Mouse (Mus musculus) gonadal fat pad, adult 2 months (tissue): Measurements from ENCODE around the gene Tmem132c. TPM values are rescaled to one million over a fixed set of nuclear protein-coding genes. Genes with fewer than 3 reads are reported as not detected.
"Not testable (repeated sequence)": the region's sequence is repeated elsewhere in the genome, so short reads cannot be mapped to it uniquely, and the experiment has no call there.

Experiments
- DNase-seq: peaks from one replicate; pipeline ENCODE4 v3.0.0-alpha.2; 2012; ENCODE audit warnings: low read depth
- polyA plus RNA-seq: library from polyadenylated mRNA; depleted of rRNA; stranded (reverse); fragments of >200 nt; gene quantifications from 2 replicates; pipeline ENCODE4 v1.2.3, GENCODE M21; 2012

Tmem132c gene
- polyA plus RNA-seq, 1 experiment: 2.2 TPM

DNA sequence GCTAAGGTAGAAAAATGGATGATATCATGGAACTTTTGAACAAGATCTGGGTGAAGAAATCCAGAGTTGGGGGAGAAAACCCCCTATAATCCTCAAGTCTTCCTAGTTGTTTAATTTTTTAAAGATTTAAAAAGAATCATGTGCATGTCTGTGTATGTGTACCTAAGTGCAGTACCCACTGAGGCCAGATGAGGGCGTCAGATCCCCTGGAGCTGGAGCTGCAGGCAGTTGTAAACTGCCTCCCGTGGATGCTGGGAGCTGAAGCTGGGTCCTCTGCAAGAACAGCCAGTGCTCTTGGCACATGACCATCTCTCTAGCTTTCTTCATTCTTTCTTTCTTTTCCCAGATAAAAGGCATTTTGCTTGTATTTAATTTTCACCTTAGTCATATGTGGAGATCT is 103.1 kb downstream of the Tmem132c start:
- DNase-seq: no peak

DNA sequence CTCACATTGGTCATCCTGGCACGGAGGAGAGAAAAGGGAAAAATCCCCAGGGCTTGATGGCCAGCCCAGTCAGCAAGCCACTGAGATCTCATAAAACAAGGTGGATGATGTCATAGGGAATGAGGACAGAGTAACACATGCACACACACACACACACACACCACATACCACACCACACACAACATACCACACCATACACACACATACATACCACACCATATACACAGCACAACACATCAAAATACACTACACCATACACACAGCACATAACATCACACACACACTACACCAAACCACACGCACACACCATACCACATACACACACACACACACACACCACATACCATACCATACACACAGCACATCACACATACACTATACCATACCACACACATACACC is 104.8 kb downstream of the Tmem132c start:
- no peak for DNase-seq

DNA sequence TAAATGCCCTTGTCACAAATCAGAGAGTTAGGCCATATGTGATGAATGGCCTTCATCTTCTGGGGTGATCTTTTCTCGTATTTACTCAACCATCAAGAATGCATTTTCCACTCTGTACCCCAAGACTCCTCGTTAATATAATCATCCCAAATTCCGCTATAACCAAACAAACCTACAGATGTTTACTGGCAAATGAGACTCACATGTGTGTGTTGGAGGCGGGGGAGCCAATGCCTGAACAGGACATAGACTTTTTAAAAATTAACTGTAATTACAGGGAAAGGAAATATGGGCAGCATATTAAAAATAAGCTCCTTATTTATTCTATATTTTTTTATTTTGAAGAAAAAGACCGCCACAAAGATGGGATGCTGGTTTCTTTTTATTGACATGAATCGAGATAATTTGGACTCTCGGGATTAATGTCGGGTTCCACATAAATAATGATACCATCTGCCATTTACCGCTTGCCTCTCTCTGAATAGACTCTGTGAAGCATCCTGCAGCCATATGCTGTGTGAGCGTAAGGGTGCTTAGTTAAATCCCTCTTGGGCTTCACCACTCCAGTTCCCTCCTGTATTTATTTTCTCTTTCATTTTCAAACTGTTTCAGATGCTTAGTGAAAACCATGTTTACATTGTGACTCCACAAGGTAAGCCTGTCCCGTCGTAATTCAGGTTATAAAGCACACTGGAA is 105.6 kb downstream of the Tmem132c start:
- no peak for DNase-seq

DNA sequence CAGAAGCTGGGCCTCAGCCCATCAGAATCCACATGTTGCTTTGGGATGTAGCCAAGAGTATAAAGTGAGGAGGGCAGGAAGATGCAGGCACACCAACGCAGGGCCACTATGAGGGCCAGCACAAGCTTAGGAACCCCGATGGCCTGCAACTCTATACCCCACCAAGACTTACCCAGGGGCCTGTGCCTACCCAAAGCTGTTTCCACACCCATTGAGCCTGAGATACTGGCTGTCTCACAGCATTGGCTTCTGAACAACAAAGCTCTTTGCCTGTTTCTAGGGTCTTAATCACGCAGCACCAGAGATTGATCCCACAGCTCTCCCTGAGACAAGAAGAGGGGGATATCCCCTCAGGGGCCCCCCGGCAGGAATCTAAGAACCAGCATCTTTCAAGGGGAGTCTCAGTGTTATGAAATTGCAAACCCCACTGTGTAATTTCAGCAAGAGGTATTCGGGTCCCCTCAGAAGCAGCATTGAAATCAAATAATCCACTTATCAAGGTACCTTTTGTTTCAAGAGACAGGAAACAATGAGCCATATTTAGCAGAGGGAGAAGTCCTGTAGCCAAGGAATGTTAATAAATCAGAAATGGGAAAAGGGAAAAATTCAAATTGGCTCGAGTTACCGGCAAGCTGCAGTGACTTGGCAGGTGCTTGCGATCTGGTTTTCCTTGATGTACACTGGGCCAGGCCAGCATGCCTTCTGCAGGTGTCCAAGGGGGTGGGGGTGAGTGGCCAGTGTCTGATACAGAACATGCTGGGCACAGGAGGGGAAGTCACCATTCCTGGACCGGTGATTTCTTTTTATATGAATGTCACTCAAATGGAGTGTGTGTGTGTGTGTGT is 107.8 kb downstream of the Tmem132c start:
- no peak for DNase-seq

DNA sequence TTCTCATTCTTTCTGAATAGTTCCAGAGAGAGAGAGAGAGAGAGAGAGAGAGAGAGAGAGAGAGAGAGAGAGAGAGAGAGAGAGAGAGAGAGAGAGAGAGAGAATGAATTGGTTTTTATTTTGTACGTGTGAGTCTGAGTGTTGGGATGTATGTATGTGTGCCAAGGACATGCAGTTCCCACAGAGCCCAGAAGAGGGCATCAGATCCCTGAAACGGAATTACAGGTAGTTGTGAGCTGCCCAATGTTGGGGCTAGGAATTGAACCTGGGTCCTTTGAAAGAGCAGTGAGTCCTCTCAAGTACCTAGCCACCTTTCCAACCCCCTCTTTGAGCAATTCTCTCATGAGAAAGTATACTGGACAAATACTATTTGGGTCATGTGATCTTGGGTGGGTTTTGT is 111.4 kb downstream of the Tmem132c start:
- DNase-seq: no peak

DNA sequence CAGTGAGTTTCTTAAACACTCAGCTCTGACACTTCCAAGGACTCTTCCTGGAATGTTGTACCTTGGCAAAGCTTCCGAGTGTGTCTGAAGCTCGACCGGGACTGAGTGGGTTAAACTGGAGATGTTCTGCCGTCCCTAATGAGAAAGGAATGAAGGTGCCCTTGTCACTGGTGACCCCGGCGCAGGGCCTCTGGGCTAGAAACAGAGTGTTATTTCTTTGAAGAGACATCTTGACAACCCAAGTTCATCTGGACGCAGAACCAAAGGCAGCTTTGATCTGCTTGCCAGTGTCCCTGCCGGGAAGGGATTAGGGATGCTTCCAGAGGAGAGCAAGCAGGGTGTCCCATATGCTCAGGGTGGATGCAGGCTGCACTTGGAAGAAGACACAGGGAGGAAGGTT is 114.2 kb downstream of the Tmem132c start:
- no peak for DNase-seq

DNA sequence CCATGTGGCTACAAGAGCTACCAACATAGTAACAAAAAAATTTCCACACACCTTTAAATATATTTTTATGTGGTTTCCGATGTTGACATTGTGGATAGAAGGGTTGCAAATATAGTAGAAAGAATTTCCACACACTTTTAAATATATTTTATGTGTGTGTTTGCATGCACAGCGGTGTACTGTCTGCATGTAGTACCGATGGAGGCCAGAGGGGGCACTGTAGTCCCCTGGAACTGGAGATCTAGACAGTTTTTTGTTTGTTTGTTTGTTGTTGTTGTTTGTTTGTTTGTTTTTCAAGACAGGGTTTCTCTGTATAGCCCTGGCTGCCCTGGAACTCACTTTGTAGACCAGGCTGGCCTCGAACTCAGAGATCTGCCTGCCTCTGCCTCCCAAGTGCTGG is 116.3 kb downstream of the Tmem132c start:
- DNase-seq: not testable (repeated sequence)

DNA sequence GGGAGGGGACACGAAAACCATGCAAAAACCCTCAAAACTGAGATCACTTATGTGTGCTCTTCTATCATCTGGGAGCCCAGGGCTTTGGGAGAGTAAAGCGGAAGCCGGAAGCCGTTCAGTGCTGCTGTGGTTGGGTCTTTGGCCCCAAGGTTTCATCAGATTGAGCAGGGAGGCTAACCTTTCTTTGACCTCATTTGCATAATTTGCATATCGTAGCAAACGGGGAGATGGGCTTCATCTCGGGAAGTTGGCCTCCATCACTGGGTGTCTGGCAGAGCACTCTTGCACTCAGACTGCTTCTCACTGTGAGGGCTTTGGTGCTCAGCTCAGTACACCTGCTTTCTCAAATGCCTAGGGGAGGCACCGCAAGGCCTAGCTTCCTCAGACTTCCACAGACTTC is 119.5 kb downstream of the Tmem132c start:
- DNase-seq: no peak

DNA sequence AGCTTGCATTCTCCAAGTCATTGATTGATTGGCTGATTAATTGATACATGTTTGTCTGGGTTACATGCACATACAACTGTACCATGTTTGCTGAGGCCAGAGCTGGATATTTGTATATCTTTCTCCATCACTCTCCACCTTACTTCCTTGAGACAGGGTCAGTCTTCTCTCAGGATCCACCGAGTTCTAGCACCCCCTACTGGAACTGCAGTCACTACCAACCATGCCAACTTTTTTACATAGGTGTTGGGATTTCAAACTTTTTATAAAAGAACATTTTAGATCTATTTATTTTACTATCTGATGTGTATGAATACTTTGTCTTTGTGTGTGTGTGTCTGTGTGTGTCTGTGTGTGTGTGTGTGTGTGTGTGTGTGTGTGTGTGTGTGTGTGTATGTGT is 123.5 kb downstream of the Tmem132c start:
- no peak for DNase-seq

DNA sequence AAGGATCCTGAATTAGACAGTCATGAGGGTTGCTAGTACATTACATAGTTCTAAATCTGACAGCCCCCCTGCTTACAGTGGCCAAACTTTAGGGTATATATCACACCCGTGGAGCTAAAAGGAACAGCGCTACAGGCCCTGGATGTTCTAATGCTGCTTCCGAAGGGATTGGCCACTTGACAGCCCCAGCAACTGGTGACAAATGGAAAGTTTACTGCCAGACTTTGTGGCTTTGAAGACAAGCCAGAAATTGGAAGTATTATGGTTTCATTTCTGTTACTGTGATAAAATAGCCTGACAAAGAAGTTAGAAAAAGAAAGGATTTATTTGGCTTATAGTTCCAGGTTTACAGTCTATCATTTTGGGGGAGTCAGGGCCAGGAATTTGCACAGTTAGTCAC is 126.6 kb downstream of the Tmem132c start:
- DNase-seq: no peak

DNA sequence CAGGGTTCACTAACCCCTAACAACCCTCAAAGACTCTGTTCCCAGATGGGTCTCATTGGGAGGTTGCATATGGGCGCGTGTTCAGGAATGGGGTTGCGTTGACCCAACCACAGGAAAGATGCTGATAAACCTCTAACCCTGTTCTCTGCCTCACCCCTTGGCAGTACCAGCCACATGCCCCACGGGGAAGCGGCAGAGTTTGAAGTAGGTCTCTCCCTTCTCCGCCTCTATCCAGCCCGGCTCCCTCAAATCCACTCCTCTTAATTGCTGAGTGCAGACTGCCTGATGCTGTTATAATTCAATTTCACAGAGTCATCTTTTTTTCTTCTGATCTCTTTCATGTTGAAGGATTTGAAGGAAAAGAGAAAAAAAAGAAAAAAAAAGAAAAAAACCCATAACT is 128.2 kb downstream of the Tmem132c start:
- no peak for DNase-seq

DNA sequence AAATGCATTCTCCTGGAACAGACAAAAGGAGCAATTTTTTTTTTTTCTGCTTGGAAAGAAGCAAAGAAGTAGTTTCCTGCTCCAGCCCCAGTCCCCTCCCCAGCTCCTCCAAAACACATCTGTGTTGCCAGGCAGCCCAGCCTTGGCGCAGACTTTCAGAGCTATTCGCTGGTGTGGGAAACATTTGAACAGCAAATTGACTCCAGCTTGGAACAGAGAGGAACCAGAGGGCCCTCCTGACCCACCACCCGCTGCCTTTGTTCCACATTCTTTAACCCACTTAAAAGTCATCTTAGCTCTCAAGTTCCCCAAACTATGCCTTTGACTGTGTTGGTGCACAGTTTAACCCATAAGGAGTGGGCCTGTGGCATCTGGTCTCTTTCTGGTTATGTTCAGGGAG is 128.9 kb downstream of the Tmem132c start:
- DNase-seq: no peak

DNA sequence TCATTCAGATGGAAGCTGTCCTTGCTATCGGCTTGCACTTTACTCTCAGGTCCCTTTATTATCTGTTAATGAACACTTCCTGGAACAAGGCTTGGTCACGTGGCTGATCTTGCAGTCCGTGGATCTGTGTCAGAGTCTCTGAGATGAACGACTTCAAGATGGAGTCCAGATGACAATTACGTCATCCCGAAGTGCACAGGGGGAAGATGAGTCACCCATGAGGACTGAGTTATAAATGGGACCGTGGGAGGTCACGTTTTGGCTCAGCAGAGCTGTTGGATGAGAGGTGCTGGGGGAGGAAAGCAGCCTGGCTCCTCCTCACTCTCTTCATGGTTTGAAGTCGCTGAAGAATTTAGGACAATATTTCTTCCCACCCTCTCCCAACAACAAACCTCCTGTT is 132.6 kb downstream of the Tmem132c start:
- DNase-seq: peak; percentile 4

DNA sequence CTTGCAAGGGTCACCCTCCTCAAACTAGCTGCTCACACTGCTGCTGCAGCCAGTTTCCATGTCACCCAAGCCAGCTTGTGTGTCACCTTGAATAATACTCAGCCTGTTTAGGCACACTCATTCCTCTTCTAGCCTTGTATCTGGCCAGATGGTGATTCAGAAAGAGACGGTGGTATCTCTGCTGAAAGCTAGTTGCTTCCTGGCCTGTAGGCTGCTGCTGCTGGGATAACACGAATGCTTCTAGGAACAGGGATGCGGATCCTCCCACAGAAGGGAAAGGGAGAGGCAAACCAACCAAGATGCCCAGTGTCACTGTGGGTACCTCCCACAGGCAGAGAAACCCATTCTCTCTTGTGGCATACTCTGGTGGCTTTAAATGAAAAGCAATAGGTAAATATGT is 134.0 kb downstream of the Tmem132c start:
- DNase-seq: no peak

DNA sequence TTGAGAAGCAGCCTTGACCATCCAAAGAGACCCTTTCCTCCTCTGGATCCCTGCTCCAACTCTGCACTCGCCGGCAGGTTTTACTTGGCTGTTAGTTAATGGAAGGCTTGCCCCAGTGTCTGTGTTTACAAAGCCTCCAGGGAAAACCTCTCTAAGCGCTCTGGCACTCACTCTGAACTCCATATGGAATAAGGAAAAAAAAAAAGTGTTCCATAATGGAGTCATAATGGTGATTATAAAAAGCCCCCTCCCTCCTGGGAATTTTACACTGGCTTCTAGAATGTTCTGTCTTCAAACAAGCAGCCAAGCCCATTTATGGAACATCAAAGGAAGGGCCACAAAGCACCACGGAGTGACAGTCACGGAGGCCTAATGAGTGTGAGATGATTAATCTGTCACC is 136.9 kb downstream of the Tmem132c start:
- DNase-seq: no peak

DNA sequence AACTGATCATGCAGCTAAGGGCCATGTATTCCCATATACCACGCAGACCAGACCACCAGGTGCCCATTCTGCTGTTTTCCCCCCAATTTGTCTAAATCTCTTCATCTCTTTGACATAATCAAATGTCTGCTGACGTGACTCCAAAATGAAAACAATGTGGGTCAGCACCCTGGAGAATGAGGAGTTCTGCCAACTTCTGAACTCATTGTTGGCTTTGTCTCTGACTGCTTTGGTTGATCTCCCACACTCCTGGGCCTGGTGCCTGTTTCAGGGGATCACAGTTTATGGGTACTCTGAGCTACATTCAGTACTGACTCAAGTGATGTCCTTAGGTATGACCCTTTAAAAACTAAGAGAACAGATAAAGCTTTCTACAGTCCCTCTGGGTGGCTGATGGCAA is 137.7 kb downstream of the Tmem132c start:
- no peak for DNase-seq

DNA sequence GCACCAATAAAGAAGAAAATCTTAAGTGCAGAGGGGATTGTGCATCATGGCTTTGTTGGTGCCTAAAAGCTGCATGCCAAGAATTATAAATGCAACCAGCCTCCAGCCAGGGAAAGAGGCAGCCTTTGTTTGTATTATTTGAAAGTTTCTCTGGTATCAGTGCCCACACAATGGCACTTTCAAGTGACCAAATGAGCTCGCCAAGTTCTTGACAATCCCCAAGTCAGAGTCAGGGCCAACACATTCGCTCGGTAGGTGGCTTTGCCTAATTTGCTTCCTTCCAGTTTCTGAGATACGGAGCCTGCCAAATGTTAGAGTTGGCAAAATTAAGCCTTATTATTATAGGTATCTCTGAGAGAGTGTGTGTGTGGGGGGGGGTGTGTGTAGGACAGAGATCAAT is 139.6 kb downstream of the Tmem132c start:
- no peak for DNase-seq

DNA sequence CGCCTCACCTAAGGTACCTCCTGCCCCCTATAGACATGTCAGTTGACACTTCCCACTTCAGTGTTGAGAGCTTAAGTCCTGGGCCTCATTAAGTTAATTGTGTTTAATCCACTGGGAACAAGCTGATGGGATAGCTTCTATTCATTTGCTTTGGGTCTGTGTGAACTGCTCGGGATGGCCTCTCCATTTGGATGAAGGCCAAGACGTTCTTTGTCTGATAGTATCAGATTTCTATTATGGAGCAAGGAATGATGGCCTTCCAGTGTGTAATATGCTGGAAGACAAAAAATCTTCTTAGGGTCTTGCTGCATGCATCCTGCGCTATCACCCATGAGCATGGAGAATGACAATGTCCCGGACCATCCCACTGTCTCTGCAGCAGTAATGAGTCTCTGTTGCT is 141.0 kb downstream of the Tmem132c start:
- DNase-seq: no peak

DNA sequence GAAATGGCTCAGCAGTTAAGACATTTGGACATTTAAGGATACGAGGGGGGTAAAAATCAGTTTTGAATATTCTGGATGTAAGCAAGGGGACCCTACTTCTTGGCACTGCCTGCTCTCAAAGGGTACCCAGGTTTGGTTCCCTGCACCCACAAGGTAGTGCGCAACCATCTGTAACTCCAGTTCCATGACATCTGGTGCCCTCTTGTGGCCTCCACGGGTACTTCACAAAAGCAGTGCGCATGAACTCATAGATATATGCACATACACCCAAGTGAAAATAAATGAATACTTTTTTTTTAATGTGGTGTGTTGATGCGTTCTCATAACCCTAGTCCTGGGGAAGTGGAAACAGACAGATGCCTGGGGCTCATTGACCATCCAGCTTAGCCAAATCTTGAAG is 149.6 kb downstream of the Tmem132c start:
- no peak for DNase-seq

DNA sequence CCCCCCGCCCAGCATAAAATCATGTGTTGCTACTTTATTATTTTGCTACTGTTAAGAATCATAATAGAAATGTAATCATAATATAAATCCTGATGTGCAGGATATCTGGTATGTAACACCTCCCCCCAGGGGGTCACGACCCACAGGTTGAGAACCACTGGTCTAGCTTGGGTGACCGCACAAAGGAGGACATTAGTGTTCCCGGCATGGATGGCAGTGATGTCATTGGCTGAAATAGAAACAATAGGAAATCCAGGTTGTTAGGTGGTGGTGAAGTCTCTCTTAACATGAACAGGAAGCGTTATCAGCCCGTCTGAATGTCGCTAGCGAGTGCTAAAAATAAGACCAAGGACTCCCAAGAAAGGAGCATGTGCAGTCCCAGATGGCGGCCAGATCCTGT is 155.3 kb downstream of the Tmem132c start:
- no peak for DNase-seq

DNA sequence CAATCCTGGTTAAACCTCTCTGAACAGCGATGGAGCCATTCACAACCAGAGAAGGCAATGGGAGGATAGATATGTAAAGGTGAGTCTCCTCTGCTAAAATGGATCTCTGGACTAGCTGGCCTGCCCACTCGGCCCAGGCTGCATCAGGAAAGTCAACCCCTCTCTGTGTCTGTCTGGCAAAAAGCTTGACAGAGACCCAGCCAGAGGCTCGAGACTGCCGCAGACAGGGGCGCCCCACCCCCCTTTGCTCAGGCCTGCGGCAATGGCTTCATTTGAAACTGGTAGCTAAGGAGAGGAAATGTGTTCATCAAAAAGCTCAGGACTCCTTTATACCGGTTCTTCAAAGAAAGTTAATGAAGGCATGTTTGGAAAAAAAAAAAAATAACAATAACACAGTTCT is 156.4 kb downstream of the Tmem132c start:
- DNase-seq: no peak

DNA sequence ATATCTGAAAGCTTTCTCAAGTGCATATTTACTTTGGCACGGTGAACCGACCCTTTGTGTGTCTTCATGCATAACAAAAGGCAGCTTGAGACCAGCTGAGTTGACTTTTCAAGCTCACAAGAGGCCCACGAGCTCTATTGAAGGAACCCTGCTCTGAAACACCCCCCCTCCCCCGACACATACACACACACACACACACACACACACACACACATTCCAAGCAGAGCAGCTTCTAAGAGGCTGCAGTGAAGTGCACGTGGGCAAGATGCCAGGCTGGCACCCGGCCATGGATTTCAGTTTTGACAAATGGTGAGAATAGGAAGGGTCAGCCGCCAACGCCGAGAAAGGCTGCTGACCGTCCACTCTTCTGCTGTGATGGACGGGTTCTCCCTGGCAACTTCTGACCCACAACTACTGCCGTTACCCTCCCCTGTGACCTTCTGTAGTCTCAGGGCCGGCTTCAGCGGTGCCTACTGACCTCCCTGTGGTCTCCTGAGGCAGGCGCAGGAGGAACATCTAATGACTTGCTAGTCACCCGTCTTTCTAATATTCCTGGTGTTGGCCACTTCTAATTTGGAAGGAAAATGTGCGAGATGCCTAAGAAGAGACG is 163.9 kb downstream of the Tmem132c start:
- DNase-seq: no peak

DNA sequence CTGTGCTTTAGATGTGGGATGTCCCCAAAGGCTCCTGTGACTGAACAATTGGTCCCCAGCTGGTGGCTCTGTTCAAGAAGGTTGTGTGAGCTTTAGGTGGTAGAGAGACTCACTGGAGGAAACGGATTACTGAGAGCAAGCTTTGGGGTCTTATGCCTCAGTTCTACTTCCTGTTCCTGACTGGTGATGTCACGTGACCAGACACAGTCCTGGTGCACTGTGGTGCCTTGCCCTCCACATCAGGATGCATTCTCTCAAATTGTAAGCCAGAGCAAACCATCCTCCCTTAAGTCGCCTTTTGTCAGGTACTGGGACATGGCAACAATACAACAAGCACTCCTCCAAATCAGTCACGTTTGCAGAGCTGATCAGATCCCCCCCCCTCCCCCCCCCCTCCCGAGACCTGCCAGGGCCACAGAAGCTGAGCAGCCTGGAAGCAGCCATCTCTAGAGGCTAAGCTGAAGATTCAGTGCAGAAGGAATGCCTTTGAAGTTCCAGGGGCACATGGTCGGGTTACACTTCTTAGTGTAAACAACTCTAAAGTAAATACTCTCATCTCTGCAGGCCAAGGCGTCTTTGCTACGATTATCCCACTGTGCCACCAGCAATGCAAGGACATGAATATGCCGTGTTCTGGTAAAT is 164.5 kb downstream of the Tmem132c start:
- DNase-seq: no peak
